Mouse (Mus musculus) thymus, adult 2 months (tissue): ENCODE data around the gene Sipa1l1.

Experiments used
- CTCF ChIP-seq: fragments of 200-500 bp; IDR thresholded peaks from 2 replicates; pipeline ENCODE4 v1.5.1; 2012; ENCODE audit warnings: mild to moderate bottlenecking, control low read depth, low read length, moderate library complexity, borderline replicate concordance; ENCODE audit not compliant: control insufficient read depth, poor library complexity, insufficient read depth; ENCODE audit errors: extremely low read depth
- POLR2A ChIP-seq: fragments of 200-500 bp; IDR thresholded peaks from 2 replicates; pipeline ENCODE4 v1.6.1; 2012; ENCODE audit warnings: mild to moderate bottlenecking, low read length, control low read depth, moderate library complexity; ENCODE audit not compliant: control insufficient read depth, poor library complexity, insufficient read depth; ENCODE audit errors: extremely low read depth

DNA sequence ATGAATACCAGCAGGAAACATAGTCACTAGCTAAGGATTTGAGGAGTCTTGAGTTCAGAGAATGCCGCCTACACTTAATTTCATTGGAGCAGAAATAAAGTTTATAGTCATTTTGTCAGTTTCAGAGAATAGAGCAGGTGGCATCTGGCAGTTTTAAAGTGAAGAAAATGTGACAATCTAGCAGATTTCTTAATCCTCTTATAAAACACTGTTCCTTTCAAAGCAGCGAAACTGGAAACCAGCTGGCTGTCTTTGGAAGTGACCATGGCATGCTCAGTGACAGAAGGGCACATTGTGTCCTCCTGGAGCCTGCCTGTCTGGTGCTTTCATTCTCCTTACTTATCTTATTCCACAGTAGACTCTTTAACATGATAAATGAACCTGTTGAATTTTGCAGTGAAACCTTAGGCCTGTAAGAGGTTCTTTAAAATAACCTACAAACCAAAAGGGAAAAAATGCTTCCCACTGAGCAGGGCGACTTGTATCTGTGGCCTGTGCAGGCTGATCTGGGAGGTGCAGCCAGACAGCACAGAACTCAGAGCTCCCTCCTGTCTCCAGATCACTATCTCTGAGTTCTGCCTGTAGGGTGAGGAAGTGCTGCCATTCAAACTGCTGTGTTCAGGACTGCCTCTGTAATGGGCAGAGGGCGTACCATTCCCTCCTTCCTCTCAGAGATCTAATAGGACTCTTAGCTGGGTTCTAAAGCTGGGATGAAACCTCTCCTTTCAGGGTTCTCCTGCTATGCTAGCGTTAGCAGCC lies 200.5 kb downstream of the Sipa1l1 start:
- TF ChIP-seq CTCF (no peak), POLR2A (no peak)
